Mouse (Mus musculus) MEL (cell line): ENCODE measurements at regions not wholly inside any gene's neighbourhood (a gene's known extent, or its start where the extent isn't known, plus 50 kb on each side); places are given as distances from the start of the nearest gene placed in this dataset.

Experiments
- CTCF ChIP-seq, 3 experiments: IDR thresholded peaks in 2 of 3; conservative IDR thresholded peaks in 1 of 3; 2 replicates each; pipeline ENCODE4 v1.5.1; 2011 to 2012; ENCODE audit warnings: low read length in 3 of 3, low read depth in 2 of 3, mild to moderate bottlenecking in 2 of 3, improper control_type of control experiment in 1 of 3, inconsistent platforms in 1 of 3, mixed read lengths in 1 of 3, moderate library complexity in 1 of 3; ENCODE audit not compliant: control insufficient read depth in 1 of 3, insufficient read depth in 1 of 3, poor library complexity in 1 of 3, severe bottlenecking in 1 of 3
- ELF1 ChIP-seq: IDR thresholded peaks from 2 replicates; pipeline ENCODE4 v1.6.1; 2014; ENCODE audit warnings: low read depth, mild to moderate bottlenecking, inconsistent platforms, low read length, improper control_type of control experiment, moderate library complexity
- ETS1 ChIP-seq: IDR thresholded peaks from 2 replicates; pipeline ENCODE4 v1.6.1; 2012; ENCODE audit warnings: low read depth, mild to moderate bottlenecking, inconsistent platforms, low read length, improper control_type of control experiment, moderate library complexity
- GATA1 ChIP-seq: IDR thresholded peaks from 2 replicates; pipeline ENCODE4 v1.6.1; 2011; ENCODE audit warnings: low read depth, low read length, improper control_type of control experiment
- HCFC1 ChIP-seq: IDR thresholded peaks from 2 replicates; pipeline ENCODE4 v1.6.1; 2012; ENCODE audit warnings: low read depth, mild to moderate bottlenecking, inconsistent platforms, low read length, improper control_type of control experiment, moderate library complexity
- MAX ChIP-seq: IDR thresholded peaks from 2 replicates; pipeline ENCODE4 v1.6.1; 2011; ENCODE audit warnings: low read length, improper control_type of control experiment
- MXI1 ChIP-seq: IDR thresholded peaks from 2 replicates; pipeline ENCODE4 v1.6.1; 2011; ENCODE audit warnings: mild to moderate bottlenecking, low read depth, low read length, improper control_type of control experiment
- POLR2A ChIP-seq, 2 experiments: IDR thresholded peaks; 2 replicates each; pipeline ENCODE4 v1.6.1; 2011 to 2012; ENCODE audit warnings: low read length in 2 of 2, mild to moderate bottlenecking in 2 of 2, control low read depth in 1 of 2, improper control_type of control experiment in 1 of 2, low read depth in 1 of 2, moderate library complexity in 1 of 2; ENCODE audit not compliant: control insufficient read depth in 1 of 2, insufficient read depth in 1 of 2, poor library complexity in 1 of 2
- POLR2AphosphoS5 ChIP-seq: IDR thresholded peaks from 2 replicates; pipeline ENCODE4 v1.6.1; 2012; ENCODE audit warnings: low read depth, borderline replicate concordance, mild to moderate bottlenecking, inconsistent platforms, low read length, moderate library complexity, mixed read lengths
- SIN3A ChIP-seq: IDR thresholded peaks from 2 replicates; pipeline ENCODE4 v1.6.1; 2012; ENCODE audit warnings: low read length, improper control_type of control experiment, inconsistent platforms
- TAL1 ChIP-seq: IDR thresholded peaks from 2 replicates; pipeline ENCODE4 v1.6.1; 2012; ENCODE audit warnings: mild to moderate bottlenecking, inconsistent platforms, low read length, moderate library complexity, mixed read lengths
- TCF12 ChIP-seq: IDR thresholded peaks from 2 replicates; pipeline ENCODE4 v1.6.1; 2014; ENCODE audit warnings: low read depth, mild to moderate bottlenecking, inconsistent platforms, low read length, improper control_type of control experiment, moderate library complexity
- UBTF ChIP-seq: IDR thresholded peaks from 2 replicates; pipeline ENCODE4 v1.6.1; 2012; ENCODE audit warnings: low read depth, mild to moderate bottlenecking, inconsistent platforms, low read length, improper control_type of control experiment, moderate library complexity, borderline replicate concordance; ENCODE audit not compliant: insufficient read depth

DNA sequence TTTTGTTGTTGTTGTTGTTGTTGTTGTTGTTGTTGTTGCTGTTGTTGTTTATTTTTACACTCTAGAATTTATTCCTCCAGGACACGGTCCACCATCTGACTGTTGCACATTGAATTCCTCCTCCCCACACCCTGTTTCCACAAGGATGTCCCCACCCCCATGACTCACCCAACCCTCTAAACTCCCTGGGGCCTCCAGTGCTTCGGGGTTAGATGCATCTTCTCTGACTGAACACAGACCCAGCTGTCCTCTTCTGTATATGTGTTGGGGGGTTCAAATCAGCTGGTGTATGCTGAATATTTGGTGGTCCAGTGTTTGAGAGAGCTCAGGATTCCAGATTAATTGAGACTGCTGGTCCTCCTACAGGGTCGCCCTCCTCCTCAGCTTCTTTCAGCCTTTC is 335.0 kb upstream of the Gpc6 start:
- TF ChIP-seq TAL1 (no peak), CTCF (IDR thresholded peaks at IDR 0.05 in 2 of 3, conservative IDR thresholded peaks at IDR 0.05 in 1 of 3; ENCODE audit: control insufficient read depth in 1 of 3, insufficient read depth in 1 of 3, low read depth in 2 of 3, low read length in 3 of 3, poor library complexity in 1 of 3, severe bottlenecking in 1 of 3) (no peak), HCFC1 (no peak), TCF12 (no peak), POLR2A (IDR thresholded peaks at IDR 0.05; ENCODE audit: control insufficient read depth in 1 of 2, insufficient read depth in 1 of 2, low read depth in 1 of 2, low read length in 2 of 2, poor library complexity in 1 of 2) (no peak), ETS1 (no peak), ELF1 (no peak), POLR2AphosphoS5 (no peak), MAX (no peak), GATA1 (no peak), SIN3A (no peak), UBTF (no peak), MXI1 (no peak)
